In the genomic region with DNA sequence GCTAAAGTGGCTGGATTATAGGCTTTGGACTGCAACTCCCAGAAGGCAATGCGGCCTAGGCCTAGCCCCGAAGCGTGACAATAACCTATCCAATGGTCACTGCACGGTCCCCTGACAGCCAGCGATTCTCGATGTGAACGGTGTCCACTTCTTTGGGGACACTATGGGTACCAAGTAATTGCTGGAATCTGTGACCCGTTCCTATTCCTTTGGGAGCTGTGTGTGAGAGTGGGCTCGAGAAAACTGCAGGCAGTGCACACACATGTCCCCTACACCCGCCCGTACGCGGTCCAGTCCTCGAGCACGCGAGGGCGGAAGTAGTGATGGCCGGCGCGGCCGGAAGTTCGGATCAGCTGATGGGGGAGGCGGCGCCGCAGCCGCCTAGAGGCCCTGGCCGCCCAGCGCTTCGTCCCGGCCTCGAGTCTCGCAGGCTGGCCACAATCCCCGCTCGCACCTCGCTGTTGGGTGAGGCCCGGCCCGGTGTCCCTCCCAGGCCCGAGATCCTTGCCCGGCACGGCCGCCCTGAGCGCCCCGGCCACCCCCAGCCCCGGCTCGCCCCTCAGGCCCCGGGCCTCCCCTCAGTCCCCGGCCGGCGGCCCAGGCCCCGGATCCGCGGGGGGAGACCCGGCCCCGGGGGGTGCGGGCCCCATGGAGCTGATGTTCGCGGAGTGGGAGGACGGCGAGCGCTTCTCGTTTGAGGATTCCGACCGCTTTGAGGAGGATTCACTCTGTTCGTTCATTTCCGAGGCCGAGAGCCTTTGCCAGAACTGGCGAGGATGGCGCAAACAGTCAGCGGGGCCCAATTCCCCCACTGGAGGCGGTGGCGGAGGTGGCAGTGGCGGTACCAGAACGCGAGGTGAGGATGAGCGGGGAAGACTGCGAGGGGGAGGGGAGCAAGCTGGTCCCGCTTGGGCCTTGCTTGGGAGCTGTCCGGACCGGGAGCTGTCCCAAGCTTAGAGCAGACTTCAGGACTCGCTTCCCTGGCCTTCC, we compare ENCODE assay signal across 8 mouse cellular contexts. TPM values are rescaled to one million over a fixed set of nuclear protein-coding genes. Genes with fewer than 3 reads are reported as not detected.
A peak's percentile ranks its signal among the peaks of the same experiment; 100 is the strongest.
DNase-seq lines count a peak whose midpoint lies in the region; ATAC-seq lines count a peak whose summit lies in the region.

A gene (plus strand): TSS at position 352 of the 990 bp plus-strand sequence.

- WGBS in hindbrain, embryonic 11.5 days, result under 1% methylated on average over 76 of the region's 80 CpGs

- 0 out of 2 replicates have a peak, but pooled peaks cover 2% of the 10 kb centered on the region for H3K36me3 ChIP-seq in hindbrain, embryonic 11.5 days (ENCODE audit: control insufficient read depth, insufficient read depth, low read length)

- H3K9me3 ChIP-seq in hindbrain, embryonic 11.5 days (ENCODE audit: control insufficient read depth, low read length), result no peaks in the 10 kb centered on the region

- H3K27ac ChIP-seq in hindbrain, embryonic 11.5 days (ENCODE audit: low read depth, low read length), result peak within 1 kb of the TSS; percentile 82

- H3K4me1 ChIP-seq in hindbrain, embryonic 11.5 days (replicated peaks; ENCODE audit: control insufficient read depth, insufficient read depth, low read length), result peaks cover 4% of the 10 kb centered on the region

- peak; percentile 79 for DNase-seq in MEL-GATA-1-ER (ENCODE audit: extremely low read depth, low read depth)
- peak; percentile 89 for DNase-seq in cerebellum, adult 9-10 months
- DNase-seq in frontal cortex, adult 2 months (ENCODE audit: extremely low spot score in 1 of 2, low spot score in 1 of 2), result peak; percentile 83 to 89
- DNase-seq in hindbrain, embryonic 11.5 days (ENCODE audit: low spot score), result peak; percentile 93
- DNase-seq in layer of hippocampus, postnatal 10 days (ENCODE audit: low spot score in 2 of 2), result peak; percentile 87 to 90
- peak; percentile 92 for DNase-seq in lung, postnatal 10 days
- DNase-seq in ovary, postnatal 36 days (ENCODE audit: low spot score), result peak; percentile 89
- DNase-seq in thymus, postnatal 25 days, result peak; percentile 71

- H3K4me3 ChIP-seq in hindbrain, embryonic 11.5 days (ENCODE audit: low read depth, low read length), result peak within 1 kb of the TSS; percentile 99

- peak within 1 kb of the TSS; percentile 96 for H3K9ac ChIP-seq in hindbrain, embryonic 11.5 days (ENCODE audit: low read depth, low read length)

- no peaks in the 10 kb centered on the region for H3K27me3 ChIP-seq in hindbrain, embryonic 11.5 days (ENCODE audit: control insufficient read depth, insufficient read depth, low read length)

- peak; percentile 95 for ATAC-seq in hindbrain, embryonic 11.5 days (ENCODE audit: low FRiP score)

- H3K4me2 ChIP-seq in hindbrain, embryonic 11.5 days (replicated peaks; ENCODE audit: low read depth, low read length), result peak within 1 kb of the TSS; percentile 79

RNA-seq across cellular contexts. Expression of the gene that starts here (rescaled TPM):
- polyA plus RNA-seq in frontal cortex, adult 2 months (2012; rRNA removed), result 172 and 188 TPM in 2 replicates
- polyA plus RNA-seq in hindbrain, embryonic 11.5 days (2014; fragmentation: Nextera tagmentation; extraction: Ambion mirVana), result 25.2 and 32.7 TPM in 2 replicates
- 100 to 1,000 TPM; 132 to 152 TPM for total RNA-seq in layer of hippocampus, postnatal 10 days (2021)

Comparison
In these comparisons a context has a peak if more than half of its experiments do, and no peak if none do; other contexts are left out.
1. Peak in every context shown above with its lines: DNase-seq, ATAC-seq, H3K4me3 ChIP-seq and H3K27ac ChIP-seq.